ENCODE assay signal across 8 mouse cellular contexts in genomic region chr11:75531469-75532242, GRCm38 (mm10). TPM values are rescaled to one million over a fixed set of nuclear protein-coding genes. Genes with fewer than 3 reads are reported as not detected.
DNase-seq lines count a peak whose midpoint lies in the region; ATAC-seq lines count a peak whose summit lies in the region.

Gene Slc43a2 (plus strand): TSS chr11:75531694.

- DNase-seq in NIH3T3 (ENCODE audit: low read depth), result peak; percentile 94
- peak; percentile 99 to 100 for DNase-seq in cerebellum, postnatal 10 days
- peak; percentile 96 to 97 for DNase-seq in frontal cortex, postnatal 14 days (ENCODE audit: low spot score in 2 of 2)
- DNase-seq in layer of hippocampus, postnatal 25 days (ENCODE audit: extremely low spot score in 1 of 2, low spot score in 1 of 2), result peak; percentile 88 to 92
- DNase-seq in lung, postnatal 25 days (ENCODE audit: low spot score), result peak; percentile 95
- DNase-seq in retina, embryonic 14.5 days (ENCODE audit: low spot score), result peak; percentile 97
- DNase-seq in thymus, postnatal 4 days, result peak; percentile 95

- WGBS in hindbrain, embryonic 13.5 days, result under 1% methylated on average over 62 of the region's 62 CpGs

- peak within 1 kb of the TSS; percentile 97 for H3K4me2 ChIP-seq in hindbrain, embryonic 13.5 days

- peak within 1 kb of the TSS; percentile 99 for H3K27ac ChIP-seq in hindbrain, embryonic 13.5 days

- peak within 1 kb of the TSS; percentile 75 for H3K4me3 ChIP-seq in hindbrain, embryonic 13.5 days

- ATAC-seq in hindbrain, embryonic 13.5 days (ENCODE audit: low FRiP score), result peak; percentile 95

- peaks cover 40% of the 10 kb centered on the region for H3K4me1 ChIP-seq in hindbrain, embryonic 13.5 days (replicated peaks)

- H3K9ac ChIP-seq in hindbrain, embryonic 13.5 days, result peak within 1 kb of the TSS; percentile 98

- H3K9me3 ChIP-seq in hindbrain, embryonic 13.5 days, result no peaks in the 10 kb centered on the region

- H3K27me3 ChIP-seq in hindbrain, embryonic 13.5 days, result no peaks in the 10 kb centered on the region

- no peaks in the 10 kb centered on the region for H3K36me3 ChIP-seq in hindbrain, embryonic 13.5 days

RNA-seq across cellular contexts. Expression of gene Slc43a2, which starts in this region (rescaled TPM):
- polyA plus RNA-seq in hindbrain, embryonic 13.5 days (2015; fragmentation: Nextera tagmentation; extraction: Ambion mirVana), result 19.7 and 21.0 TPM in 2 replicates
- total RNA-seq in layer of hippocampus, postnatal 25 days (2021), result 10 to 100 TPM; 49.8 to 54.2 TPM

Comparison
In these comparisons a context has a peak if more than half of its experiments do, and no peak if none do; other contexts are left out.
1. Peak in every context shown above with its lines: DNase-seq, ATAC-seq, H3K4me3 ChIP-seq and H3K27ac ChIP-seq.